In genomic region chr3:73056492-73057196, GRCm38 (mm10) we compare ENCODE assay signal across 9 mouse cellular contexts. TPM values are rescaled to one million over a fixed set of nuclear protein-coding genes. Genes with fewer than 3 reads are reported as not detected.
A peak's percentile ranks its signal among the peaks of the same experiment; 100 is the strongest.
DNase-seq lines count a peak whose midpoint lies in the region; ATAC-seq lines count a peak whose summit lies in the region.
"Had no signal": no experiment of that assay in that cellular context is flagged by ENCODE, and none has a peak within 500 bp of the region (broad histone marks: within the 10 kb centered on the region; RNA-seq: fewer than 3 reads in every experiment).

No protein-coding gene starts in this region.

- WGBS in kidney, embryonic 15.5 days: under 1% methylated on average over 32 of the region's 32 CpGs
- WGBS in hindbrain, embryonic 11.5 days: under 1% methylated on average over 32 of the region's 32 CpGs
- WGBS in midbrain, embryonic 12.5 days: under 1% methylated on average over 32 of the region's 32 CpGs

- peaks cover 61% of the 10 kb centered on the region for H3K27me3 ChIP-seq in kidney, embryonic 15.5 days
- H3K27me3 ChIP-seq in hindbrain, embryonic 11.5 days (ENCODE audit: control insufficient read depth, insufficient read depth, low read length): peaks cover 13% of the 10 kb centered on the region
- H3K27me3 ChIP-seq in midbrain, embryonic 12.5 days: peaks cover 28% of the 10 kb centered on the region

- peak; percentile 27 for ATAC-seq in kidney, embryonic 15.5 days (replicated peaks; ENCODE audit: low FRiP score)
- peak; percentile 18 for ATAC-seq in hindbrain, embryonic 11.5 days (ENCODE audit: low FRiP score)
- ATAC-seq in midbrain, embryonic 12.5 days (ENCODE audit: low FRiP score, low read depth): peak; percentile 36
- ATAC-seq in megakaryocyte-erythroid progenitor cell, adult 5-6 weeks (replicated peaks; ENCODE audit: low FRiP score, low TSS enrichment, poor library complexity, severe bottlenecking): no peak
- ATAC-seq: Patski had no signal

- H3K27ac ChIP-seq in kidney, embryonic 15.5 days: no peak overlapping the region
- H3K27ac ChIP-seq in hindbrain, embryonic 11.5 days (ENCODE audit: low read depth, low read length): no peak overlapping the region
- peak overlapping the region; percentile 73 for H3K27ac ChIP-seq in midbrain, embryonic 12.5 days (replicated peaks)

- peak overlapping the region; percentile 94 for H3K4me2 ChIP-seq in kidney, embryonic 15.5 days
- peak overlapping the region; percentile 57 for H3K4me2 ChIP-seq in hindbrain, embryonic 11.5 days (replicated peaks; ENCODE audit: low read depth, low read length)
- H3K4me2 ChIP-seq in midbrain, embryonic 12.5 days (replicated peaks): peak overlapping the region; percentile 84

- DNase-seq in kidney, adult 9 months: no peak
- DNase-seq in cerebellum, adult 9-10 months: peak; percentile 33
- DNase-seq in hindbrain, embryonic 11.5 days (ENCODE audit: low spot score): peak; percentile 57
- no peak for DNase-seq in thymus, postnatal 25 days
- no peak for DNase-seq in T-cell, adult 2 months (ENCODE audit: low spot score)

- H3K36me3 ChIP-seq in kidney, embryonic 15.5 days: no peaks in the 10 kb centered on the region
- H3K36me3 ChIP-seq in hindbrain, embryonic 11.5 days (ENCODE audit: control insufficient read depth, insufficient read depth, low read length): no peaks in the 10 kb centered on the region
- H3K36me3 ChIP-seq in midbrain, embryonic 12.5 days: no peaks in the 10 kb centered on the region

- H3K4me3 ChIP-seq in kidney, embryonic 15.5 days (replicated peaks): peak overlapping the region; percentile 51
- peak overlapping the region; percentile 65 for H3K4me3 ChIP-seq in hindbrain, embryonic 11.5 days (ENCODE audit: low read depth, low read length)
- peak overlapping the region; percentile 66 for H3K4me3 ChIP-seq in midbrain, embryonic 12.5 days

- H3K9me3 ChIP-seq in kidney, embryonic 15.5 days (replicated peaks): no peaks in the 10 kb centered on the region
- no peaks in the 10 kb centered on the region for H3K9me3 ChIP-seq in hindbrain, embryonic 11.5 days (ENCODE audit: control insufficient read depth, low read length)
- no peaks in the 10 kb centered on the region for H3K9me3 ChIP-seq in midbrain, embryonic 12.5 days

- H3K9ac ChIP-seq in kidney, embryonic 15.5 days: no peak overlapping the region
- peak overlapping the region; percentile 71 for H3K9ac ChIP-seq in hindbrain, embryonic 11.5 days (ENCODE audit: low read depth, low read length)
- H3K9ac ChIP-seq in midbrain, embryonic 12.5 days (replicated peaks): peak overlapping the region; percentile 65

- peaks cover 9% of the 10 kb centered on the region for H3K4me1 ChIP-seq in kidney, embryonic 15.5 days
- H3K4me1 ChIP-seq in hindbrain, embryonic 11.5 days (replicated peaks; ENCODE audit: control insufficient read depth, insufficient read depth, low read length): no peaks in the 10 kb centered on the region
- 0 out of 2 replicates have a peak, but pooled peaks cover 4% of the 10 kb centered on the region for H3K4me1 ChIP-seq in midbrain, embryonic 12.5 days

RNA-seq across cellular contexts. Expression of gene Slitrk3, which starts 1.0 kb away (rescaled TPM):
- 0.09 and 0.38 TPM in 2 replicates for polyA plus RNA-seq in kidney, embryonic 15.5 days (2015; fragmentation: Nextera tagmentation; extraction: Ambion mirVana)
- polyA plus RNA-seq in hindbrain, embryonic 11.5 days (2014; fragmentation: Nextera tagmentation; extraction: Ambion mirVana): 1.6 and 2.2 TPM in 2 replicates
- 4.6 and 5.5 TPM in 2 replicates for polyA plus RNA-seq in midbrain, embryonic 12.5 days (2016; fragmentation: Nextera tagmentation; extraction: Ambion mirVana)
- total RNA-seq in megakaryocyte-erythroid progenitor cell, adult 5-6 weeks (2014; fragmentation: Nextera tagmentation): not detected in 2 replicates
- total RNA-seq in megakaryocyte-erythroid progenitor cell, adult 5-6 weeks (2017): not detected in 2 replicates
- polyA plus RNA-seq: Patski had no signal

Comparison
In these comparisons a context has a peak if more than half of its experiments do, and no peak if none do; other contexts are left out.
1. DNase-seq: peak in cerebellum, adult 9-10 months (single experiment) and hindbrain, embryonic 11.5 days (single experiment); none in kidney, adult 9 months (single experiment), thymus, postnatal 25 days (single experiment) and T-cell, adult 2 months (single experiment).
2. Peak in every context shown above with its lines, with median percentiles within 50 percentile points of each other: H3K4me2 ChIP-seq and H3K4me3 ChIP-seq.